Mouse (Mus musculus): ENCODE measurements around the gene Fosl1.

Fosl1 gene

DNA sequence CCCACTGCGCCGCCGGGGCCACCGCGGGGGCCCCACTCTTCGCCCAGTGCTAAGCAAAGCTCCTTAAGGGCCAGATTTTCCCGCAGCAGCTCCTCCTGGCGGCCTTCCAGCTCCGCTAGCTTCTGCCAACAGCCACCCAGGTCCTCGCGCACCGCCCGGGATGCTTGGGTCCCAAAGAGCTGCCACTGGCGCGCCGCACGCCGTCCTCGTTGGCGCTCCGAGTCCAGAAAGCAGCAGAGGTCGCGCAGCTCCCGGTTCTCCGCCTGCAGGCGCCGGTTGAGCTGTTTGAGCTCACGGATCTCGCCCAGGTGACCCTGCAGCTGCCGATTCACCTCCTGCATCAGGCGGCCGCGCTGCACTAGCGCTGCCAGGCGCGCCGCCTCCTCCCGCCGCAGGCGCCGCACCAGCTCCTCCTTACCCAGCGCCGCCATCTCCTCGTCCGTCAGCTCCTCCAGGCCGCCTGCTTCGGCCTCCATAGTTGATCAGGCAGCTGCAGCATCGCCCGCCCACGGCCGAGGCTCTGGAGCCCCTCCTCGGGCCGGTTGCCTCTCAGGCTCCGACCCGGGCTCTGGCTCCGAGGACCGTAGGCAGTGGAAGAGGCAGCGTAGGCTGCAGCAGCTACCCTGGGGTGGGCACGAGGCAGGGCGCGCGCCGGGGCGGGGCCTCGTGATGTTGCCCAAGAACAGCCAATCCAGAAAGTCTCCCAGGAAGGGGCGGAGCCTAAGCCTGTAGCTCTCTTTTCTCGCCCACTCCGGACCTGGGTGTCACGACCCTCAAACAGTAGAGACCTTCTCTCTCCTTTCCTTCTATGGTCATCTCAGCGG lies 9.8 kb downstream of the Fosl1 start:
- DNase-seq: peak; percentile 98

- DNase-seq: no peak
These were observed 10.5 kb downstream of the Fosl1 start, which contains the start of gene Ccdc85b for GRCm38 (mm10) chr19:5457746-5458442. Ccdc85b (minus strand) TSS chr19:5457894.

DNA sequence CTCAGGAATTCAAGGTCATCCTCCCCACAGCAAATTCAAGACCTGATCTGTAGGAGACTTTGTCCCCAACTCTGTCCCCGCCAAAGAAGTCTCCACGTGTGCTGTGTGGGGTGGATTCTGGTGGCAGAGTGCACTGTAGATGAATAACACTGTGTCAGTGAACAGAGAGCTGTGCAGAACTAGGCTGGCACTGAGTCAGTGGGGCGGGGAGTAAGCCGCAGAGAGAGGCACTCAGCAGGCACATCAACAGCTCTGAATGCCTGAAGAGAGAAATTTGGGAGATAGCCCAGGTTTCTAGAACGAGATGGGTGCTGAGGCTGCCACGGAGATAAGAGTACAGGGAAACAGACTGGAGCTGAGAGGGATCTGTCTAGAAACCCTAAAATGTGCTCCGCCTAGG lies 11.7 kb downstream of the Fosl1 start:
- DNase-seq: no peak

DNA sequence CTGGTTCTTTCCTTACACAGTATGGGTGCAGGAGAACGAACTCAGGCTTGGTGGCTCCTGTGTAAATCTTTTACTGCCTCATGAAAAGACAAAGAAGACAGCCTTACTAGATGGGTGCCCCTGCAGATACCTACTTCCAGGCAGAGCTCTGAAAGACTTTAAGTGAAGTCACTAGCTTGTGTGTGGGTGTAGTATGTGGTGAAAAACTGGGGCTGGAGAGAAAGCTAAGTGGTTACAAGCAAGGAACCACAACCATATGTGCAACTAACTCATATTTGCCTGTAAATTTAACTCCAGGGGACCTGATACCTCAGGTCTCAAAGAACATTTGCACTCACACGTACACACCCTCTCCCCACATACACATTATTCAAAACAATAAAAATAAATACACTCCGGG lies 12.5 kb downstream of the Fosl1 start:
- DNase-seq: no peak

- DNase-seq: peak; percentile 86 to 88
These were observed 13.1 kb downstream of the Fosl1 start, which contains the start of gene Fibp for GRCm38 (mm10) chr19:5460465-5460911. Fibp (plus strand) TSS chr19:5460615.

GRCm38 (mm10) chr19:5461411-5461810 lies 14.1 kb downstream of the Fosl1 start:
- DNase-seq: no peak

DNA sequence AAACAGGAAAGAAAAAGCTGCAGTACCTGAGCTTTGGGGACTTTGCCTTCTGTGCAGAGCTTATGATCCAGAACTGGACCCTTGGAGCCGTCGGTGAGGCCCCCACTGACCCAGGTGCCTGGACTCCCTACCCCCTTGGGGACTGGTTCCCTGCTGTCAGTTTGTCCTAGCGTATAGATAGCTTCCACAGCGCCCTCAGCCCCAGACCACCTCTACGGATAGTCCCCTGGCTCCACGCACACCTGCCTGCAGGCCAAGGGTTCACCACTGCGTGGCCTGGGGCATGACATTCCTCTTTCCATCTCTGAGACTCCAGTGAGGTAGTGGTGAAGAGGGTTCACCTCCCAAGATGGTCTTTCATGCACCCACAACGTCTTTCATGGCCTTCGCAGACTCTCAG lies 15.9 kb downstream of the Fosl1 start:
- DNase-seq: no peak

GRCm38 (mm10) chr19:5463791-5464562 lies 16.6 kb downstream of the Fosl1 start:
- DNase-seq: peak; percentile 58 to 79

DNA sequence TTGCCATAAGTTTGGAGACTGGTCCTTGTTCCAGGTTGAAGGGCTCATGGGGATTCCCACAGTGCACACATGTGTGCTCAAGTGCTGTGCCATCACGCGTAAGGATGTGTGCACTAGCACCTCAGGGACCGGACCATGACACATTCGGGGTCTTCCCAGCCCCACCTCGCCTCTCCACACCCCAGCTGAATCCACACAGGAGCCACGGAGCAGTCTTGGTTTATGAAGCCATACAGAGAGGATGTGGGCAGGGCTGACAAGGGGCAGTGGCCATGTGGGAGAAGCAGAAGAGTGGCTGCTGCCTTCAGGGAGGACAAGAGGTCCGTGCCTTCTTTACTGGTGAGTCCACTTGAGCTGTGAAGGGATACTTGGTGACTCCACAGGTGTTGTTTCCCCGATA lies 17.7 kb downstream of the Fosl1 start:
- no peak for DNase-seq

GRCm38 (mm10) chr19:5466916-5467500 lies 19.7 kb downstream of the Fosl1 start:
- DNase-seq: no peak

DNA sequence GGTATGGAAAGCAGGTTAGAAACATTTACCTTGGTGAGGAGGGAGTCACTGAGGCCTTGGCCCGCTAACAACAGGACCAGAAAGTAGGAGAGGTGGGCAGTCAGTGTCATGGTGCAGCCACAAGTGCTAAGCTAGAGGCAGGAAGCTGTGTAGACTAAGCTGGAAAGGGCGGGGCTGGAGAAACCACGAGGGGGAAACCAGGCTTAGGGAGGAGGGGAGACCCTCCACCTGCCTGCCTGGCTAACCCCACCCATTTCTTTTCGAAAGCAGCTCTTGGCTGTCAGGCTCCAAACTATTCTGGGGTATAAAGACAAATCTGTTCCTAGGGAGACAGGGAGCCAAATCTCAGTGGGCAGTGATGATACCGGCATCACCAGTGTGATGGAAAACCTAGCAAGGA lies 21.0 kb downstream of the Fosl1 start, which contains the start of gene Ctsw:
Ctsw (minus strand) TSS at position 134 of the 400 bp plus-strand sequence.
- no peak for DNase-seq

GRCm38 (mm10) chr19:5471846-5472245 lies 24.5 kb downstream of the Fosl1 start:
- no peak for DNase-seq

DNA sequence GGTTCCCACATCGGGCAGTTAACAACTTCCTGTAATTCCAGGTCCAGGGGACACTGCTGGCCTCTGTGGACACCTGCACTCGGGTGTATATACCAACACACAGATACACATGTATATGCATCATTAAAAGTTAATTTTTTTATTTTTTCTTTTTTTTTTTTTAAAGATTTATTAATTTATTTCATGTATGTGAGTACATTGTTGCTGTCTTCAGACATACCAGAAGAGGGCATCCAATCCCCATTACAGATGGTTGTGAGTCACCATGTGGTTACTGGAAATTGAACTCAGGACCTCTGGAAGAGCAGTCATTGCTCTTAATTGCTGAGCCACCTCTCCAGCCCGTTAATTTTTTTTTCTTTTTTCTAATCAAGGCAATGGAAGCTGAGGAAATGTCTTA lies 25.5 kb downstream of the Fosl1 start:
- DNase-seq: no peak

GRCm38 (mm10) chr19:5473720-5474119 lies 26.4 kb downstream of the Fosl1 start, which contains the start of gene Efemp2:
Efemp2 (plus strand) TSS chr19:5473954.
- peak; percentile 63 to 64 for DNase-seq

DNA sequence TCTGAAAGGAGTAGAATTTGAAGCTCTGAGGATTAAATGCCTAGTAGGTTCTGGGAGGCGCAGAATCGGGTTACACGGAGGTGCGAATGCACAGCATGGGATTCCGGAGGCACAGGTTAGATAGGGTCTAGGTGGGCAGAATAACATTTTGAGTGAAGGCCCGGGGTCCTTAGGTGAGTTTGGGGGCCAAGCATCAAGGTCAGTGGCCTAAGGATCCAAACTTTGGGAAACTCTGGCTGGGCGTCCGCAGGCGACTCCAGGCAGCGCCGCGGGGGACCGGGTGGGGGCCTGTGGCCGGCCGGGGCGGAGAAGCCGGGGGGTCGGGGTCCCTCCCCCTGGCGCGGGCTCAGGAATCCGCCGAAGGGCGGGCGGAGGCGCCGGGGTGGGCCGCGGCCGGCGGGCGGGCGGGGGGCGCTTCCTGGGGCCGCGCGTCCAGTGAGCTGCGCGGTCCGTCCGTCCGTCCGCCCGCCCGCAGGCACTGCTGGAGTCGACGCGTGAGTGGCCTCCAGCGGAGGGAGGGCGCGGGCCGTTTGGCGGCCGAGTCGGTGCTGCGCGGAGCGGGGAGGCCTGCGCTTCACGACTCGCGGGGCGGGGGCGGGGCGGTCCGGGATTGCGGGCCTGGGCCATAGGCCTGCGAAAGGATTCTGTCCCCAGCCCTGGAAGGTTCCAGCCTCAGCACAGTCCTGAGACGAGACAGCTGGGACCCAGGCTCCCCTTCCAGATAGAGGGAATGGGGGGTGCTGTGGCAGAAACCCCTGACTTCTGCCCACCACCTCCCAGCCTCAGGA lies 27.1 kb downstream of the Fosl1 start:
- DNase-seq: peak; percentile 47 to 61

DNA sequence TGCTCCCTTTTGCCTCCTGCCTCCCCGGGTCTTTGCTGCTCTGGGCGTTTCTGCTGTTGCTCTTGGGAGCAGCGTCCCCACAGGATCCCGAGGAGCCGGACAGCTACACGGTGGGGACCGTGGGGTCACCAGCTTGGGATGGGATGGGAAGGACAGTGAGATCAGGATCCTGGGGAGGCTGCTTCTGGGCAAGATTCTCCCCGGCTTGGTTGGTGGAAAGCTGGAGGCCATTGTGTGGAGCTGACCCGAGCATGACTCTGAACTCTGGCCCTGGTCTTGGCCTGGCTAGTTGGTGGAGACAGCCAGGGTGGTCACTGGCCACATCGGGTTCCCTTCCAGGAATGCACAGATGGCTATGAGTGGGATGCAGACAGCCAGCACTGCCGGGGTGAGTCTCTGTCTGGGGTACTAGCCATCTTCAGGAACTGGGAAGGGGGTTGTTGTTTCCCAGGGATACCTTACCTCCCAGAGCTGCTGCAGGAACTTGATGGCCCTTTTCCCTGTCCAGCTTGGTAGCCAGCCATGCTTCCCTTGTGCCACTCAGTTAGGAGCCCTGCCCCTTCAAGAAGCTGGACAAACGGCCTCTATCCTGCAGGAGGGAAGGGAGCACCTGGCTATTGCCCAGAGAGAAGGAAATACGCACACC lies 27.8 kb downstream of the Fosl1 start:
- DNase-seq: peak; percentile 56 to 69

GRCm38 (mm10) chr19:5477004-5477667 lies 29.8 kb downstream of the Fosl1 start:
- DNase-seq: peak; percentile 49 to 56

DNA sequence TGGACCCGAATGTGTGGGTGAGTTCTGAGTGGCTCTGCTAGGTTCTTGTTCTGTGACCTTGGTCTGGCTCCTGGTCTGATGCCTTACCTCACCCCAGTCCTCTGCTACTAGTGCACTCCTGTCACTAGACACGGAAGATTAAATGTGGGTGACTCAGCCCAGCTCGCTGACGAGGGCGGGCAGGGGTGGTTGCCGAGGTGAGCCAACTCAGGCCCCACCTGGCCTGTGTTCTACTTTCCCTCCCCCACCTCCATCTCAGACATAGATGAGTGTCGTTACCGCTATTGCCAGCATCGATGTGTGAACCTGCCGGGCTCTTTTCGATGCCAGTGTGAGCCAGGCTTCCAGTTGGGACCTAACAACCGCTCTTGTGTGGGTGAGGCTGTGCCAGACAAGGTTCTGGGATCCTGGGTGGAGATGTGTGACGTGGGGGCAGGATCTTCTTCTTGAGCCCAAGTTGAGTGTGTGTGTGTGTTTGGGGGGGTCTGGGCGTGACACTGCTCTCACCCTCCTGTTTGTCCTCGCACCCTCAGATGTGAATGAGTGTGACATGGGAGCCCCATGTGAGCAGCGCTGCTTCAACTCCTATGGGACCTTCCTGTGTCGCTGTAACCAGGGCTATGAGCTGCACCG lies 30.4 kb downstream of the Fosl1 start:
- no peak for DNase-seq

GRCm38 (mm10) chr19:5480016-5480415 lies 32.7 kb downstream of the Fosl1 start:
- DNase-seq: no peak

DNA sequence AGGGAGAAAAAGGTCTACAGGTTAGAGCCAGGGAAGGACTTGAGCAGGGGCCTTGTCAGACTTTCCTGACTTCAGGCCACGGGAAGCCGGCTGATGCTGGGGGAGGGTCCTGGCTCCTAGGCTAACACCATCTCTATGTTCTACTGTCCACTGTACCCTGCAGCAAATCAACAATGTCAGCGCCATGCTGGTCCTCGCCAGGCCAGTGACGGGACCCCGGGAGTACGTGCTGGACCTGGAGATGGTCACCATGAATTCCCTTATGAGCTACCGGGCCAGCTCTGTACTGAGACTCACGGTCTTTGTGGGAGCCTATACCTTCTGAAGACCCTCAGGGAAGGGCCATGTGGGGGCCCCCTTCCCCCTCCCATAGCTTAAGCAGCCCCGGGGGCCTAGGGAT lies 34.1 kb downstream of the Fosl1 start:
- DNase-seq: no peak
